Mouse (Mus musculus) heart, postnatal 14 days (tissue): ENCODE results near the gene Gpr183. TPM values are rescaled to one million over a fixed set of nuclear protein-coding genes. Genes with fewer than 3 reads are reported as not detected.

Experiments
- DNase-seq, 2 experiments: peaks; one replicate each; pipeline ENCODE4 v3.0.0; 2021 to 2022
- intact Hi-C: fragments of 180-260 bp; cut with DNase I; formaldehyde crosslinking; loops from one replicate; pipeline ENCODE4 v1.15.1; 2025
- total RNA-seq, 2 experiments: library from RNA; stranded (reverse); gene quantifications; 2 replicates each; pipeline ENCODE4 v1.2.3; 2021

The Gpr183 gene
- total RNA-seq, 2 experiments from 2014 or later, result 0.54 to 0.67 TPM

DNA sequence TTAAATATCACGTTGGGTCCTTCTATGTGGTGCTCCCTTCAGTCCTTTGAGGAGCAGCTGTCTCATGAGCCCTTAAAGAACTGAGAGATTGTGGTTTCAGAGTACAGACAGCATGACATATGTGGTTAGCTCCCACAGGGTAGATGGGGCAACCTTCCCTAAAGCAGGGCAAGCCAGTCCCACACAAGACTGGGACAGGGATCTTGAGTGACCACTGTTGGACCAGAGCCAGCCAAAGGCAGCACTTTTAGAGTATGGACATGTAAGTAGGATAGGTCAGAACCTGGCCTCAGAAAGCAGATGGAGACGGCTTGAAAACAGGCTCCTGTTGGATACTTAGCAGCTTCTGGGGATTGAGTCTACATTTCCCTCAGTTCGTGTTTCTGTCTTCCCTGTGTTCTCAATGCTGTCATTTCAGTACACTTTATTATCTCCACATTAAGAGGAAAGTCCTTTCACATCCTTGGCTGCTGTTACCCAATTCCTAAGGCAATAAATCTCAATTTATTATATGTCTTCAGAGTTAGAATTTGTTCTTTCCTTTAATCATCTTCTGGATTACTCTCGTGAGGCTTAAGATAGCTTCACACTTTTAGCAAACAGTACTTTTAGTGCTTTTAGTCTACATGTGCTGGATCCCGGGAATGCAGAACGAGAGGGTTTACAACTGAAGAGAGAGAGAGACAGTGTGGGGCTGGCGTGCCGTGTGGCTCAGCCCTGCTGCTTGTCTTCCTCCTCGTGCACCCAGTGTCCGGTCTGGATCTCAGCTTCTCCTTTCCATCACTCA is 6.1 kb downstream of the Gpr183 start:
- no peak for DNase-seq

DNA sequence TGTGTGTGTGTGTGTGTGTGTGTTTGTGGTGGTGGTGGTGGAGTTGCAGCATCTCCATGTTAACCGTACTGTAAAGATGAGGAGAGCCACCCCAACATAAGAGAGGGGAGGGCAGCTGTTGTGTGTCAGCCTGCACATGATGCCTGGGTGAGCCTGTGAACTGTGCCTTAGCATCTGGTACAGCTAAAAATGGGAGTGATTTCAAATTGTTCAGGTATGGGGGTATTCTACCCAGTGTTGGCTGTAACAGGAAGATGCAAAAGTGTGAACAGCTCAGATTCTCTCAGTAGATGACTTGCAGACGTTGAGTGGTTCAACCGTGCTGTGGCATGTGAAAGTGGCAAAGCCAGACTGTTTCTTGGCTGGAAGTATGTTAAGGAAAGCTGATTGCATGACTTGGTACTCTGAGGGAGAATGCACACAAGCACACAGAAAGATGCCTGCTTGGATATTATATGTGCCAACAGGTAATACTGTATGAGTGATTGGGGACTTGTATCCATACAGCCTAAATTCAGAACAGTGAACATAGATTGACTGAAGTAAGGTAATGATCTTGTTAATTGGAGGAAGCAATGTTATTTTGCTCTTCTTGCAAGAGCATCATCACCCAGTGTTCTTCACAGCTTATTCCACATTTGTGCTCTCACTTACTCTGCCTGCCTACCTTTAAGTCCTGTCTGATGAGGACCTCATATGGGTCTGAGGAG is 6.8 kb downstream of the Gpr183 start:
- intact Hi-C loops, result no loop called here
- DNase-seq, result no peak

More for the DNA sequence above, 6.1 kb downstream of the Gpr183 start:
- intact Hi-C loops, result no loop called here

DNA sequence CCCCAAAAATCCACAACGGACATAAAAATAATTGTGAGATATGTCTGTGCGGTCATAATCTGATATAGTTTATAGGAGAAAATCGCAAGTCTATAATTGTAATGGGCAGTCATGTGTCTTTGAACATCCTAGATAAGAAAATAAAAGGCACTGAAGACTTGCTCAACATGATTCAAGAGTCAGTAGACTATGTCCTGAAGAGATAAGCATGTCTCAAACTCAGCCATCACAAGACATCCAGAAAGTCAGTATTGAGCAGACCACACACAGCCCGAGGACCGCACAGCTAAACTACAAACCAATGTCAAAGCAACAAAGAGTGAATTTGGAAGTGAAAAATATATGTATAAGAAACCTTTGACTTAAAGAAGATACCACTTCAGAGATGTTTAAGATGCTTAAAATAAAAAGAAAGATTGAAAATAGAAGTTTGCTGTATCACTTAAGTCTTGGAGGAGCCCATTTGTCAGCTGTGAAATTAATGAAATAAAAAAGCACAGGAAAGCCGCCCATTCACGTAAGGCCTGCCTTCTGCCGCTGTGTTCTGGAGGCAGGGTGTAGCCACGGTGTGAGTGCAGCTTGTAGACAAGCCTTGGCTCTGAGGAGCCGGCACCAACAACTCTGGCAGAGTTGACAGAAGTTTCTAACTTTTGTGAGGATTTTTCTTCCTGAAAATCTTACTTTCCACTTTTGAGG is 7.7 kb downstream of the Gpr183 start:
- DNase-seq, result no peak
- intact Hi-C loops, result no loop called here

DNA sequence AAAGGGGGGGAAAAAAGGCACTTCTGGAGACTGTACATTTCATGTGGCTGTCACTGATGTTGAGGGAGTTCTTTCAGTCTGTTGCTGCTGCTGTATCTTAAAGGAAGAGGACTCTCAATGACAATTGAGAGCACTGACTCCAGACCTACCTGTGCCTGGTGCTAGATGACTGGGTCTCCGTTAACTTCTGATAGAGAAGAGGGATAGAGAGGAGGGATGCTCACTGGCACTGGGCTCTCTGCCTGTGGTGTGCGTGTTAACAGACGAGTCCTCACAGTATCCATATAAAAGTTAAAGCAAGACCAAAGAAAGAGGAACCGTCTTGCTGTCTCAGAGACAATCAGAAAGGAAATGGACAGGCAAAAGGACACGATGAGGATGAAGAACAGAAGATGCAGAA is 8.7 kb downstream of the Gpr183 start:
- no peak for DNase-seq
- intact Hi-C loops, result no loop called here

DNA sequence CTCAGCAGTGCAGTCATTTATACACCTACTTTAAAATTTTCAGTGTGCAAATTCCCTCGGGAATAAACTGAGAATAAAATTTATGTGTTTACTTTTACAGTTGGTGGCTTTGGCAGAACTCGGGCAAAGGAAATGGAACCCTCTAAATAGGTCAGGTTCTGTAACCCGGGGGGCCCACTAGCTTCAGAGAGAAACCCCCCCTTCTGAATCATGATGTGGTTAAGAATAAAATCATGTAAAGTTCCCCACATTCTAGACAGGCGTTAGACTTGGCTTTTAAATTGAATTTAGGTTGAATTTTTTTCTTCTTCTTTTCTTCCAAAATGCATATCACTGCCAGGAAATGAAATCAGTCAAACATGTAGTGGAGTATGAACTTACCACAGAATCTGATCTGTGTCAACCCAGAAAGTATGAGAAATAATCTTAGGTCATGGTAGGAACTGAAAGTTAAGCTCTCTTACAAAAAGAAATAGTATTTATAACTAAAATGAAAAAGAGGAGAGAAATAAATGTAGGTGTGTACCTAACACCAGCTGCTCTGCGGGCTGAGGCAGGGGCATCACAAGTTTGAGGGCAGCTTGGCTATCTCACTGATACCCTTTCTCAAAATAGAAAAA is 9.7 kb downstream of the Gpr183 start:
- intact Hi-C loops, result no loop called here
- no peak for DNase-seq

DNA sequence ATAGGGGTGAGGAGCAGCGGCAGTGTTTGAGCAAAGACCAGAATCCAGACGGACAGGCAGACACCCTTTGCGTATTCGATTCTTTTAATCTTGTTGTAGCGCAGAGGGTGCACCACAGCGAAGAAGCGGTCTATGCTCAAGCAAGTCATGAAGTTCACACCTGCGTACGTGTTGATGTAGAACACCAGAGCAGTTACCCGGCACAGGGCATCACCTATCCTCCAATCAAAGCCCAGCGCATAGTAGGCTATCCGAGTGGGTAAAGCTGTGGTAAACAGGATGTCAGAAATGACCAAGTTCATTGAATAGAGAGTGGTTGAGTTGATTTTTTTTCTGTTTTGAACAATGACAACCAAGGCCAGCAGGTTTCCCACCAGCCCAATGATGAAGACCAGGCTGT is 10.4 kb downstream of the Gpr183 start:
- intact Hi-C loops, result no loop called here
- no peak for DNase-seq

DNA sequence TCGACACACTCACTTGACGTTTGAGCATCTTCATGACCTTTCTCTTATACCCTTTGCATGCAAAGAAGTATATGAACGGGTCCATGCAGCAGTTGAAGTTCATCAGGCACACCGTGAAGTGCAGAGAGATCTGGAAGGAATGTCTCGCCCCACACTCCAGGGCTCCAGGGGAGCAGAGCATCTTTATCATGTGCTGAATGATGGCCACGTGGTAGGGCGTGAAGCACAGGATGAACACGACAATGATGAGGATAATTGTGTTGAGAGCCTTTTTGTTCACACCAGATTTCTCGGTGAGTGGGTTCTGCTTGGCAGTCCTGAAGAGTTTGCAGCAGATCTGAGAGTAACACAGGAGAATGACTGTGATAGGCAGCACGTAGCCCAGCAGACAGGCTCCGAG is 10.9 kb downstream of the Gpr183 start:
- DNase-seq, result no peak
- intact Hi-C loops, result no loop called here

DNA sequence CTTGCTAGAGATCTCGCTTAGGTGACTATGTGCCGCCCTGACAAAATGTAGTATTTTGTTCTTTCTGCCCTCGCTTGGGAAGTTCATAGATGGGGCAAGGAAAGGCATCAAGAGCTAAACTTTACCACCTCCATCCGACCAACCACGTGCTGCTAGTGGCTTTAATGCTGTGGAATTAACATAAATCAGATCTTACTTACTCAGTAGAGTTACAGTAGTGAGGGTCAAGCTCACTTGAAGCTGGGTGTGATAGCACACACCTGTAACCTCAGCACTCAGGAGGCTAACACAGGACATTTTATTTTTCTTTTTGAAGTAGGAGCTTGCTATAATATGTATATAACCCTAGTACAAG is 13.0 kb downstream of the Gpr183 start:
- intact Hi-C loops, result no loop called here
- DNase-seq, result no peak

DNA sequence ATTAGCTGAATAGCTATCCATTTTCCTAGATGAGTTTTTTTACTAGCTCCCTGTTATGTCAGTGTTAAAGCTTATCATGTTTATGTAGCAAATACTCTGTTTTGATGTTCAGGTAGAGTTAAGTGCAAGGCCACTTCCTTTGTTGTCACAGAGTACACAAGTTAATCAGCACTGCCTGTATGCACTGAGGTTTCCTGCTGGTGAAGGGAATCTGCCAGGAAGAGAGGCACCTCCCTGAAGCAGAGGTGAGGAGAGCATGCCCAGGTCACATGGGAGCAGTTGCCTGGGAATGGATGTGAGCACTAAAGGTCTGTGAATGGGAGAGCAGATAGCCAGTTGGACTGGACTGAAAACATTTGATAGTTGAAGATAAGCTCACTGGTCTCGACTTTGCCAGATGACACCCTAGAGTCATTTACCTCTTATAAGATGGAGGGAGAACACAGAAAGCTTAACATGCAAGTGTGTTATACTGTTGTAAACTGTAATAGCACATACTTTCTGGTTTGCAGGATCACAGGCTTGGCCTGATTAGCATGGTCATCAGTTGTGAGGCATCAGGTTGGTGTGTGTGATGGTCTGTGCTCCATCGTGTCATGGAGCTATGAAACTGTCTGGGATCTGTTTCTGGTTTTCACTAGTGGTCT is 13.5 kb downstream of the Gpr183 start:
- intact Hi-C loops, result no loop called here
- DNase-seq, result no peak

DNA sequence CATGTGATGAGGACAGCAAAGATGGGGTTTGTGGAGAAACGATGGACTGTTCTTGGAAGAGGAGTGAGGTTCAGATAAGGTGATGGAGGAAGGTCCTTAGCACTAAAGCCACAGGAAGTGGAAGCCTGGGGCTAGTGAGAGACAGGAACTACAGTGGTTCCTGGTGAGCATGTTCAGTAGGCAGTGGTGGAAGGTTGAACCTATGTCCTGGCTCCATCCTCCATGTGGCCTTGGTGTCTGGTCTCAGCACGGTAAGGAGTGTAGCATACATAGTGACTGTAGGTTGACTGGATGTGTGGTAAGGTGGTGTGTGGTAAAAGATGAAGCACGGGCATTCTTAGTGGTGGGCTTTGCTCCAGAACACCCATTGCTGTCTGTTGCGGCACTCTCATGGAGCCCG is 15.1 kb downstream of the Gpr183 start:
- no peak for DNase-seq
- intact Hi-C loops, result no loop called here

DNA sequence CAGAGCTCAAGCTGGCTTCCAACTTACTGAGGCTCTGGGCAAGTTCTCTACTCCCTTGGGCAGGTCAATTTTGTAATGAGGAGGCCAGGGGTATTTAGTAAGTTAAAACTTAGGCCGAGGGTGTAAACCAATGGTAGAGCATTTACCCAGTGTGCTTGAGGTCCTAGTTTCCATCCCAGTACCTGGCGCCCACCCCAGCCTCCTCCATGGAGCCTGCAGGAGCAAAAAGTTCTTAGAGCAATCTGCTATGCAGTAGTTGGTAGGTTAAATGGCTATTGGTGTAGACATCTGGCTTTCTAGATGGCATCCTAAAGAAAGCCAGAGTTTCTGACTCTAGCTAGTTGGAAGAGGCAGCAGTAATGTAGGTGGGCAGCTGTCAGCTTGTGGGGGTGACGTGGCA is 15.6 kb downstream of the Gpr183 start:
- DNase-seq, result no peak
- intact Hi-C loops, result no loop called here

DNA sequence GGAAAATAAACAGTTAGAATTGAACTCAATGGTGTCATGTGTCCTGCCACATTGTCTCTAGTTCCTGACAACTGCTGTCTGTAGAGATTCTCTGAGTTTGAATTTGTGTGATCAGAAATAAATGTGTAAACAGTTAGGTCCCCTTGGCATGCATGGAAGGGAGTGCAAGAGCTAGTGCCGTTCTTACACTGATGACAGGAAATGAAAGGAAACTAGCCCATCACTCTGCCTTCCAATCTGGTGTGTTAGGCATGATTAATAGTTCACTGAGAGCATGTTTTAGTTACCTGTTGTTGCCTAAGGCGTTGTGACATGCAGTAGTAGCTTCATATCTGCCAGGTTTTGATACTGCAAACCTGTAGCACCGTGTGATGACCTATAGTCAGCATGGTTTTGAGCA is 17.0 kb downstream of the Gpr183 start:
- intact Hi-C loops, result no loop called here
- DNase-seq, result no peak

DNA sequence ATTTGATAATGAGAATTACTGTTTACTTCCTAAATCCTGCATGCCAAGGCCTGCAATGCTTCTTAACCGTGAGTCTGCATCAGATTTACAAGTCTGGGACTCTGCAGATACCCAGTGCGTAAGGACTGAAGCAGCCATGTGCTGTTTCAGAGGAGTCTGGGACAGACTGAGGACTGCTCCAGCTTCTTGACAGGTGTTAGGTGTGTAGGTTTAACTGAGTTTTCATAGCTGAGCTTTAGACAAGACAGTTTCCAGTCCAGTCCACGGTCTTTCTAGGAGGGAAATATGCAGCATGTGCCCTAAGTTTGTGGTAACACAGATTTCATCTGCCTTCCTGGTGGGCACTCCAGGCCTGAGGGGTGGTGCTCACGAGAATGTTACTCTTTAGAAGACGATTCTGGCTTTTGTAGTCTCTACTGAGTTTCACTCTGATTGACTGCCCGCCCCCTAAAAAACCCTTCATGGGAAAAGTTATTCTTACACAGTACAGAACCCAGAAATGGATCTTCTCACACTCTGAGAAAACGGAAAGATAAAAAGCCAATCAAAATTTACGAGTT is 17.7 kb downstream of the Gpr183 start:
- intact Hi-C loops, result no loop called here
- DNase-seq, result no peak

DNA sequence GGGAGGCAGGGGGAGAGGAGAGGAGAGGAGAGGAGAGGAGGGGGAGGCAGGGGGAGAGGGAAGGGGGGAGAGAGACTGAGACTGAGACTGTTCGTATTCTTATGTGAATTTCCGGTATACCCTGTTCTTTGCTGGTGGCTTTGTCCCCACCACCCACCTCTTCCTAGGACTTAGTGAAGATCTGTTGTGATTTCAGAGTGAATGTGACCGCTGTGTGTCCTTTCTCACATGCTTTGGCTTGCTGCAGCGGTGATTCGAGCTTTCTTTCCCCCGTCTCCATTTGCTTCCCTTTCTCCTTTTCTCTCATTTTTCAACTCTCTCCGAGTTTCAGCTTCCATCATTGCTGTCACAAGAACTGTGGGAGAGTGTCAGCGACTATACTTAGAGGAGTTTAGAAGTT is 18.3 kb downstream of the Gpr183 start:
- intact Hi-C loops, result no loop called here
- no peak for DNase-seq

DNA sequence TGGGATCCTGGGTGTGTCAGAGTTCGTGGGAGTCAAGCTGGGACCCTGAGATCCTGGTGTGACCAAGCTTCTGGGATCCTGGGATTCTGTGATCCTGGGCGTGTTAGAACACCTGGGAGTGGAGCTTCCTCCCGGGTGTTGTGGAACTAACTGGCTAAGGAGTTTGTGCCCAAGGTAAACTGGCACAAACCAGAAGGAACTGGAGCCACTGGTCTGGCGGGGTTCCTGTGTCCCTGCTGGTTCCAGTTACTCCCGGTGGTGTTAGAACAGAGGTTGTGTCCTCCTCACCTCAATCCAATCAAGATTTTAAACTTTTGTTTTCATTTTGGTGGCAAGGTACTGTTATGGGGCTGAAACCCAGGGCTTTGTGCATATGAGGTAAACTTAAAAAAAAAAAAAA is 18.9 kb downstream of the Gpr183 start:
- intact Hi-C loops, result no loop called here
- DNase-seq, result no peak

DNA sequence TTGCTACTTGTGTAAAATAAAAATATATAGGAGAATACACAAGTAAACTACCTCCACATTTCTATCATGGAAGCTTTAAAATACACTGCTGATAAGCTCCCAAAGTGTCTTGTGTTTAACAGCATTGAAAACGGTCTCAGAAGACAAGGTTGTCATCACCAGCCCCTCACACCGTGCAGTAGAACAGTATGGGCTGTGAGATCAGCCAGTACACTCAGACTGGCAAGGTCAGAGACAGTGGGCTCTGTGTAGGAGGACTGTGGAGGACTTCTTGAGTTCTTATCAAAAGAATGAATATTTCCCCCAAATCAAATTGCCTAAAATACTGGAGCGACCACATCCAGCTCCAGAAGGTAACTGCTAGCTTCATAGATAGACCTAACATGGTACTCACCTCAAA is 25.4 kb downstream of the Gpr183 start:
- intact Hi-C loops, result no loop called here
- no peak for DNase-seq

DNA sequence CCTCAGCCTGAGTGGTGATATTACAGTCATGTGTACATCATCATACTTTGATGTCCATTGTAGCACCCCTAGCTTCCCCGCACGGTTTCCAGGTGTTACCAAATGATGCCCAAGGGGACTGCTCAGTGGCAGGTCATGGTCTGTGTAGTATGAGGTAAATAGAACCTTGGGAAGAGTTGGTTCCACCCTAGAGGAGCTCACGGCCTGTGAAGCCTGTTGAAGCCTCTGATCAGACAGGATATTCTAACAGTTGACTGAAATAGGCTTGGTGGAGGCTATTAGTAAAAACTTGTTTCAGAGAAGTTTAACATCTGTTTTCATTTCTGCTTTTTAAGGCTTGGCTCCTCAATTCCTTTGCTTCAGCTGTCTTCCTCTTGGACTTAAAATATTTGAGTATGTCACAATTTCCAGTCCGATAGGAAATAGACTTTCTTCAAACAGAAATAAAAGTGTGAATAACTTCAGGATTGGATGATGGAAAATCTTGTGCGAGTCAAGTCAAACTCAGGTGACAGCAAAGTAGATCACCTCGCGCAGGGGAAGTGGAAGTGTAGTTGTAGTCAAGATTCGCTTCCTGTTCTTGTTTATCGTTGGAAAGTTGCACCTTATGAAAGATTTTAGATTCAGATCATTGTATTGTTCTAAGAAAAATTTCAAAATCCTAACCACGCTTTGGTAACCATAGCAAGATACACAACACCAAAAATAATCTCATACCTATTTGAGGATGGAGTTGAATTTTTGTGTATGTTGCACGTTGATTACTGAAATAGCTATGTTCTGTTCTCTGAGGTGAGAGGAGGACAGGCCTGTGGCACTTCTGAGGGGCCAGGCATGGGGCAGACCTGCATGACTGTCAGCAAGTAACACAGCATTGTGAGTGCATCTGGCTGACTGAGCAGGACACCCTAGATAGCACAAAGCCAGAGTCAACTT is 26.5 kb downstream of the Gpr183 start:
- no peak for DNase-seq
- intact Hi-C loops, result no loop called here

DNA sequence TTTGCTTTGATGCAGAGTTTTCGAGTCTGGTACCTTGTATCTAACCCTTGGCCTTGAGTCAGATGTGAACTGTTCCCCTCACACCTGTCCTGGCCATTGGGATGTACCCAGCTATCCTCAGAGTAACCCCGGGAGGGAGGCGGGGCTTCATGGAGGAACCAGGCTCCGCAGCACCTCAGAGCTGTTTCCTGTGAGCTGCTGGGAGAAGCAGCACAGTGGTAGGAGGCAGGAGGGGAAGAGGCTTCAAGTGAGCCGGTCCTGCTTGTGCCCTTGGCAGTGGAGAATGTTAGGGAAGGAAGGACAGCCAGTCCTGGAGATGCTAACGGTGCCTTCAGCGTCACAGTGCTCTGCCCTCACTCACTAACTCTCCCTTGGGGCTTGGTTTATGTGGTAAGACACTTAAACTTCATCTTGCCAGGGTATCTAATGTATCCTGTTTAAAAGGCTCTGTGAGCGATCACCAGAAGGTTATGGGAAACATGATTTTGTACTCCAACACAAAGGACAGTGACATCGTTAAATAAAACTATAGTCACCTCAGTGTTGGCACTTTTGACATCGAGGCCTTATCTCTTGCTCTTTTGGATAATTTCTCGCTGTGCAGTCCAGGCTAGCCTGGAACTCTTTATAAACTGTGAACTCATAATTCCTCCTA is 27.3 kb downstream of the Gpr183 start:
- no peak for DNase-seq
- intact Hi-C loops, result no loop called here

DNA sequence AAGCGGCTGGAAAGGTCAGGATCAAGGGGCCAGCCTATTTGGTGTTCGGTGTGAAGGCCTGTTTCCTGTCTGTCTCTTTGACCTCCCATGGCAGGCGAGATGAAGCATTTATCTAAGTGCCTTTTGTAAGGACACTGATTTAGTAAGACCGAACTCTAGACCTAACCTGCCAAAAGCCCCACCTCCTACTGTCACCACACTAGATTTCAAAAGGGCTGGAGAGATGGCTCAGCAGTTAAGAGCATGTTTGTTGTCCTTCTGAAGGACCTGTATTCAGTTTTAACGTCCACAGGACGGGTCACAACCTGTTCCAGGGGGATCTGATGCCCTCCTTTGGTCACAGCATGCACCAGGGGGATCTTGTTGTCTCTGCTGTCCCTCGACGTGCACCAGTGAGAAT is 28.1 kb downstream of the Gpr183 start:
- no peak for DNase-seq
- intact Hi-C loops, result no loop called here
